Mouse (Mus musculus): ENCODE results near the gene Stap1. TPM values are rescaled to one million over a fixed set of nuclear protein-coding genes. Genes with fewer than 3 reads are reported as not detected.

Gene Stap1
- polyA plus RNA-seq, 1 experiment from 2014 or later, result 3.9 TPM

DNA sequence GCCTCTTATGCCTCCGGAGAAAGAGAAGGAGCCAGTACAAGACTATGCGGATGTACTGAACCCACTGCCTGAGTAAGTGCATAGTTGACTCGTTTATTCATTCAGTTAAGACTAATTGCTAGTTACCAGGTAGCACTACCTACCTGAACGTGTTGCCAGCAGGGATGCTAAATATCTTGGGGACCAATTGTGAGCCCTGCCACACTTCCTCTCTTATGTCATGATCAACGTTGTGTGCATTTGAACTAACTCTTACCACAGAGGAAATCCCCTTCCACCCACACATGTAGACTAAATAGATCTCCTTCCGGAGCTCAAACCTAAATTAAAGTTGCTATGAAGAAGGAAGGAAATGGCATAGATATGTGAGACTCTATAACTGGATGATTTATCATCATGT is 15.2 kb downstream of the Stap1 start:
- ATAC-seq (no peak), DNase-seq (no peak)

DNA sequence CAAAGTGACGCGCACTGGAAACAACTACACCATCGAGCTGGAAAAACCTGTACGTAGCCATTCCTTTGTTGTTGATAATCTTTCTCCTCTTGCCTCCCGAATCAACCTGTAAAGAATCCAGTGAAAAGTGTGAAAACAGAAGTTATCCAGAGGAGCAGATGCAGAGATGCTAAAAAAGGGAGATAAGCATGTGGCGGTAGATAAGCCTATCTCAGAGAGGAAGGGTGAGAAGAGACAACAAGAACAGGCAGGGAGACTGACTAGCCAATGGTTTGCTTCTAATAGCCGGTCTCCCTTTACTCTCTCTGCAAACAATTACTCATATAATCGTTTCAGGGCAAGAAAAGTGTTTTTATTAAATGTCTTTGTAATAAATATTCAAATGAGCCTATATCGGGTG is 23.2 kb downstream of the Stap1 start:
- DNase-seq (no peak), ATAC-seq (no peak)
- no peaks in the 10 kb centered on the region for H3K4me1 ChIP-seq (ENCODE audit: insufficient read depth)
- H3K4me3 ChIP-seq (ENCODE audit: low read depth, low read length), result no peak overlapping the region
- TF ChIP-seq CTCF (IDR thresholded peaks at IDR 0.05; ENCODE audit: low read depth) (no peak), EP300 (IDR thresholded peaks at IDR 0.05; ENCODE audit: low read depth) (no peak)
- H3K9ac ChIP-seq (replicated peaks), result no peak overlapping the region
- no peak overlapping the region for H3K4me2 ChIP-seq (ENCODE audit: low read depth, low read length)
- H3K9me3 ChIP-seq (ENCODE audit: low read length), result no peaks in the 10 kb centered on the region
- H3K36me3 ChIP-seq (replicated peaks; ENCODE audit: insufficient read depth, low read length), result no peaks in the 10 kb centered on the region
- WGBS (ENCODE audit: insufficient replicate concordance), result 62% methylated on average over 9 of the region's 9 CpGs
- no peak overlapping the region for H3K27ac ChIP-seq (ENCODE audit: low read depth)
- H3K27me3 ChIP-seq (ENCODE audit: insufficient read depth, low read length), result no peaks in the 10 kb centered on the region

More for the DNA sequence above, 15.2 kb downstream of the Stap1 start:
- H3K36me3 ChIP-seq (replicated peaks; ENCODE audit: insufficient read depth, low read length), result no peaks in the 10 kb centered on the region
- H3K4me3 ChIP-seq (ENCODE audit: low read depth, low read length), result no peak overlapping the region
- no peak overlapping the region for H3K4me2 ChIP-seq (ENCODE audit: low read depth, low read length)
- 46% methylated on average over 6 of the region's 6 CpGs for WGBS (ENCODE audit: insufficient replicate concordance)
- no peak overlapping the region for H3K27ac ChIP-seq (ENCODE audit: low read depth)
- no peaks in the 10 kb centered on the region for H3K4me1 ChIP-seq (ENCODE audit: insufficient read depth)
- H3K9me3 ChIP-seq (ENCODE audit: low read length), result no peaks in the 10 kb centered on the region
- no peak for TF ChIP-seq EP300 (IDR thresholded peaks at IDR 0.05; ENCODE audit: low read depth)
- TF ChIP-seq CTCF (IDR thresholded peaks at IDR 0.05; ENCODE audit: low read depth), result no peak
- no peaks in the 10 kb centered on the region for H3K27me3 ChIP-seq (ENCODE audit: insufficient read depth, low read length)
- no peak overlapping the region for H3K9ac ChIP-seq (replicated peaks)

DNA sequence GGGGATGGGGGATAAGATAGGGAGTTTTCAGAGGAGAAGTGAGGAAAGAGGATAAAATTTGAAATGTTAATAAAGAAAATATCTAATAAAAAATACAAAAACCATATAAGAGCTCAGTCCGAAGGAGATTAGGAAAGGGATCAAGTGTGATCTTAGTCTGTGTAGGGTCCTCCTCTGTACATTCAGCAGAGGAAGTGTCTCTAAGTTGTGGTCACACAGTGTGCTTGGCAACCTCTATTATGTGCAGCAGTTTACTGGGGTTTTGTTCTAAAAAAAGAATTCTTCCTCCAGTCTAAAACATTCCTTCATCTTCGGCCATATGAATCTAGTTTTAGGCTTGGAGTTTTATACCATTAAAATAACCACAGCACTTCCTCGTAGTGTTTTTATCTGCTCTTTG is 27.4 kb downstream of the Stap1 start:
- no peak overlapping the region for H3K4me3 ChIP-seq (ENCODE audit: low read depth, low read length)
- no peaks in the 10 kb centered on the region for H3K27me3 ChIP-seq (ENCODE audit: insufficient read depth, low read length)
- no peak overlapping the region for H3K9ac ChIP-seq (replicated peaks)
- H3K36me3 ChIP-seq (replicated peaks; ENCODE audit: insufficient read depth, low read length), result no peaks in the 10 kb centered on the region
- ATAC-seq (no peak), DNase-seq (no peak)
- no peaks in the 10 kb centered on the region for H3K9me3 ChIP-seq (ENCODE audit: low read length)
- 45% methylated on average over 3 of the region's 3 CpGs for WGBS (ENCODE audit: insufficient replicate concordance)
- TF ChIP-seq CTCF (IDR thresholded peaks at IDR 0.05; ENCODE audit: low read depth), result no peak
- no peak for TF ChIP-seq EP300 (IDR thresholded peaks at IDR 0.05; ENCODE audit: low read depth)
- H3K4me2 ChIP-seq (ENCODE audit: low read depth, low read length), result no peak overlapping the region
- H3K4me1 ChIP-seq (ENCODE audit: insufficient read depth), result no peaks in the 10 kb centered on the region
- H3K27ac ChIP-seq (ENCODE audit: low read depth), result no peak overlapping the region

DNA sequence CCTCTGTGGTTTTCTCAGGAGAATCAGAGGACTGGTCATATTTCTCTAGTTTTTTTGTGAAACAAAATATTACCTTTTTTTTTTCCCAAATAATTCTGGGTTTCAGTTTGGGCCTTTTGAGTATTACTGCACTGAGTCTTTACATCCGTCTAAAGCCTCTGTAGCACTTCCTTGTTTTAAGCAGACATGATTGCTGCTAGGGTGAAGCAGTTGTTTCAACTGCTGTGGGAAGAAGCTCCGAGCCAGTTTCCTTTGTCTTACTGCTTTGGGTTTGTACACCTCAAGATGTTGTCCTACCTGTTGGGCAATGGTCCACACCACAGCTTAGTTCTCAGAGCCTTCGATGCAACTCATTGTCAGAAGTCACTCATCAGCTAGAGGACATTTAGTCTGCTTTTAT is 29.1 kb downstream of the Stap1 start:
- Histone ChIP-seq H3K27me3 (ENCODE audit: insufficient read depth, low read length) (no peaks in the 10 kb centered on the region), H3K4me1 (ENCODE audit: insufficient read depth) (no peaks in the 10 kb centered on the region), H3K36me3 (replicated peaks; ENCODE audit: insufficient read depth, low read length) (no peaks in the 10 kb centered on the region), H3K9ac (replicated peaks) (no peak overlapping the region), H3K4me3 (ENCODE audit: low read depth, low read length) (no peak overlapping the region), H3K4me2 (ENCODE audit: low read depth, low read length) (no peak overlapping the region), H3K27ac (ENCODE audit: low read depth) (no peak overlapping the region), H3K9me3 (ENCODE audit: low read length) (no peaks in the 10 kb centered on the region)
- ATAC-seq (no peak), DNase-seq (no peak)
- WGBS (ENCODE audit: insufficient replicate concordance), result 58% methylated on average over 3 of the region's 3 CpGs
- TF ChIP-seq EP300 (IDR thresholded peaks at IDR 0.05; ENCODE audit: low read depth) (no peak), CTCF (IDR thresholded peaks at IDR 0.05; ENCODE audit: low read depth) (no peak)

DNA sequence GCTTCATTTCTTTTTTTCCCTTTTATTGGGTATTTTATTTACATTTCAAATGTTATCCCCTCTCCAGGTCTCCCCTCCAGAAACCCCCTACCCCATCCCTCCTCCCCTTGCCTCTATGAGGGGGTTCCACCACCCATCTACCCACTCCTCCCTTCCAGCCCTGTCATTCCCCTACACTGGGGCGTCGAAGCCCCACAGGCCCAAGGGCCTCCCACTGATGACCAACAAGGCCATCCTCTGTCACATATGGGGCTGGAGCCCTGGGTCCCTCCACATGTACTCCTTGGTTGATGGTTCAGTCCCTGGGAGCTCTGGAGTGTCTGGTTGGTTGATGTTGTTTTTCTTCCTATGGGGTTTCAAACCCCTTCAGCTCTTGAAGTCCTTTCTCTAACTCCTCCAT is 30.6 kb downstream of the Stap1 start:
- H3K4me3 ChIP-seq (ENCODE audit: low read depth, low read length), result no peak overlapping the region
- no peak overlapping the region for H3K9ac ChIP-seq (replicated peaks)
- H3K9me3 ChIP-seq (ENCODE audit: low read length), result no peaks in the 10 kb centered on the region
- 100% methylated on average over 2 of the region's 2 CpGs for WGBS (ENCODE audit: insufficient replicate concordance)
- DNase-seq (no peak), ATAC-seq (no peak)
- no peak for TF ChIP-seq EP300 (IDR thresholded peaks at IDR 0.05; ENCODE audit: low read depth)
- no peak overlapping the region for H3K27ac ChIP-seq (ENCODE audit: low read depth)
- no peaks in the 10 kb centered on the region for H3K36me3 ChIP-seq (replicated peaks; ENCODE audit: insufficient read depth, low read length)
- no peaks in the 10 kb centered on the region for H3K4me1 ChIP-seq (ENCODE audit: insufficient read depth)
- no peak overlapping the region for H3K4me2 ChIP-seq (ENCODE audit: low read depth, low read length)
- H3K27me3 ChIP-seq (ENCODE audit: insufficient read depth, low read length), result no peaks in the 10 kb centered on the region

DNA sequence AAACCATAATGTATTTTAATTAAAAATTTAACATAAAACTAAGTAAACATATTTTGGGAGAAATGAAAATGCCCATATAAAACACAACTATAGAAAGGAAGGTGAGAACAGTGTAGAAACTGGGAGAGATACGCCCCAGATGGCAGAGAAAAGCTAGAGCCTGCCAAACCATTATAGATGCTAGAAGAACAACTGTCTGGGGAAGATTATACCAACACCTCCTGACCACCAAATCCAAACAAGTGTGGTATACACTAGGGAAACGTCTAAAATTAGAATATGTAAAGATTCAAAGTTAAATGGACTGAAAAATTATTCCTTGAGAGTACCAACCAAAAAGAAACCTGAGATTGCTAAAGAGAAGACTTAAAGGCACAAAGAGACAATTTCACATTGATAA is 35.1 kb downstream of the Stap1 start:
- no peak for DNase-seq
- Histone ChIP-seq H3K4me3 (ENCODE audit: low read depth, low read length) (no peak overlapping the region), H3K4me1 (ENCODE audit: insufficient read depth) (no peaks in the 10 kb centered on the region), H3K27me3 (ENCODE audit: insufficient read depth, low read length) (no peaks in the 10 kb centered on the region), H3K36me3 (replicated peaks; ENCODE audit: insufficient read depth, low read length) (peaks cover 7% of the 10 kb centered on the region; the same call in 1 of the 2 replicates), H3K27ac (ENCODE audit: low read depth) (no peak overlapping the region), H3K9me3 (ENCODE audit: low read length) (no peaks in the 10 kb centered on the region), H3K9ac (replicated peaks) (no peak overlapping the region), H3K4me2 (ENCODE audit: low read depth, low read length) (no peak overlapping the region)
- ATAC-seq, result no peak
- TF ChIP-seq EP300 (IDR thresholded peaks at IDR 0.05; ENCODE audit: low read depth) (no peak), CTCF (IDR thresholded peaks at IDR 0.05; ENCODE audit: low read depth) (no peak)
- 71% methylated on average over 2 of the region's 2 CpGs for WGBS (ENCODE audit: insufficient replicate concordance)

DNA sequence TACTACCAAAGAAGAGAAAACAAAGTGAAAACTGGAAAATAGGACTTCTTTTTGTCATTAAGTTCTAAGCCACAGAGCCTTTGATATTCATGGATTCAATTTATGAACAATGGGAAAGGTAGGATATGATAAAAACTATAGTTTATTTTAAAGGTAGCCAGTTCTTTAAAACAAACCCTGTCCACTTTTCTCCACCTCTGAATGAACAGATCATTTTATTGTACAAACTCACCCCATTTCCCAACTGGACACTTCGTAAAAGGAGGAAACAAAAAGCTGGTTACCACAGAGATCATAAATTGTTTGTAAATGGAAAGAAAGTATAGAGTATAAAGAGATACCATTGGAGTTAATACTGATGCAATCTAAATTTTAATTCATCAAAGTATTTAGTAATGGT is 39.5 kb downstream of the Stap1 start:
- no peaks in the 10 kb centered on the region for H3K27me3 ChIP-seq (ENCODE audit: insufficient read depth, low read length)
- H3K27ac ChIP-seq (ENCODE audit: low read depth), result no peak overlapping the region
- DNase-seq (no peak), ATAC-seq (peak; percentile 58)
- TF ChIP-seq EP300 (IDR thresholded peaks at IDR 0.05; ENCODE audit: low read depth) (no peak), CTCF (IDR thresholded peaks at IDR 0.05; ENCODE audit: low read depth) (no peak)
- 58% methylated on average over 1 of the region's 1 CpGs for WGBS (ENCODE audit: insufficient replicate concordance)
- no peak overlapping the region for H3K9ac ChIP-seq (replicated peaks)
- H3K4me2 ChIP-seq (ENCODE audit: low read depth, low read length), result no peak overlapping the region
- no peak overlapping the region for H3K4me3 ChIP-seq (ENCODE audit: low read depth, low read length)
- peaks cover 7% of the 10 kb centered on the region; the same call in 1 of the 2 replicates for H3K36me3 ChIP-seq (replicated peaks; ENCODE audit: insufficient read depth, low read length)
- no peaks in the 10 kb centered on the region for H3K9me3 ChIP-seq (ENCODE audit: low read length)
- no peaks in the 10 kb centered on the region for H3K4me1 ChIP-seq (ENCODE audit: insufficient read depth)

All from liver, postnatal 0 days (tissue).